Mouse (Mus musculus) testis, adult 2 months (tissue): ENCODE results near the gene Numbl. TPM values are rescaled to one million over a fixed set of nuclear protein-coding genes. Genes with fewer than 3 reads are reported as not detected.
A peak's percentile ranks its signal among the peaks of the same experiment; 100 is the strongest.

Experiments
- H3K27ac ChIP-seq: fragments of 200-500 bp; 2 replicates; pipeline ENCODE4 v1.5.1; 2012; ENCODE audit warnings: low read depth, low read length; ENCODE audit not compliant: control insufficient read depth, insufficient read depth
- H3K27me3 ChIP-seq: fragments of 200-500 bp; 2 replicates; pipeline ENCODE4 v1.6.1; 2012; ENCODE audit warnings: mild to moderate bottlenecking, low read length, moderate library complexity; ENCODE audit not compliant: control insufficient read depth, insufficient read depth
- H3K36me3 ChIP-seq: fragments of 200-500 bp; 2 replicates; pipeline ENCODE4 v1.6.1; 2012; ENCODE audit warnings: mild to moderate bottlenecking, low read length; ENCODE audit not compliant: control insufficient read depth, insufficient read depth
- H3K4me1 ChIP-seq: fragments of 200-500 bp; 2 replicates; pipeline ENCODE4 v1.6.1; 2012; ENCODE audit warnings: low read length; ENCODE audit not compliant: control insufficient read depth, insufficient read depth
- H3K4me3 ChIP-seq: fragments of 200-500 bp; 2 replicates; pipeline ENCODE4 v1.5.1; 2012; ENCODE audit warnings: low read depth, mild to moderate bottlenecking, low read length, moderate library complexity, mixed read lengths; ENCODE audit not compliant: control insufficient read depth
- CTCF ChIP-seq: fragments of 200-500 bp; IDR thresholded peaks from 2 replicates; pipeline ENCODE4 v1.5.1; 2012; ENCODE audit warnings: low read depth, mild to moderate bottlenecking, inconsistent platforms, low read length, moderate library complexity; ENCODE audit not compliant: control insufficient read depth, insufficient read depth, insufficient replicate concordance
- POLR2A ChIP-seq: fragments of 200-500 bp; IDR thresholded peaks from 2 replicates; pipeline ENCODE4 v1.6.1; 2012; ENCODE audit warnings: low read depth, mild to moderate bottlenecking, inconsistent platforms, low read length, moderate library complexity; ENCODE audit not compliant: control insufficient read depth
- polyA plus RNA-seq: library from polyadenylated mRNA; depleted of rRNA; stranded (reverse); fragments of >200 nt; gene quantifications from 2 replicates; pipeline ENCODE4 v1.2.3, GENCODE M21; 2012; rRNA removed

Gene Numbl
- 5.9 and 7.8 TPM in 2 replicates for polyA plus RNA-seq

- Histone ChIP-seq H3K36me3 (no peaks in the 10 kb centered on the region), H3K27ac (peak within 1 kb of the TSS; percentile 88), H3K4me1 (peaks cover 22% of the 10 kb centered on the region), H3K27me3 (no peaks in the 10 kb centered on the region), H3K4me3 (peak within 1 kb of the TSS; percentile 77)
- no peak for TF ChIP-seq POLR2A
- no peak for TF ChIP-seq CTCF
These were observed at the start of gene Numbl for GRCm38 (mm10) chr7:27258205-27258899. Gene Numbl (plus strand): TSS chr7:27258433.

GRCm38 (mm10) chr7:27212626-27213025 is 45.6 kb upstream of the Numbl start:
- Histone ChIP-seq H3K36me3 (peaks cover 5% of the 10 kb centered on the region), H3K4me1 (no peaks in the 10 kb centered on the region)
- no peak for TF ChIP-seq POLR2A
- TF ChIP-seq CTCF: no peak

GRCm38 (mm10) chr7:27218586-27218985 is 39.6 kb upstream of the Numbl start:
- TF ChIP-seq POLR2A (no peak), CTCF (no peak)

More at GRCm38 (mm10) chr7:27212626-27213025, 45.6 kb upstream of the Numbl start:
- Histone ChIP-seq H3K27ac (no peak overlapping the region), H3K4me3 (no peak overlapping the region), H3K27me3 (no peaks in the 10 kb centered on the region)

GRCm38 (mm10) chr7:27219937-27220336 is 38.3 kb upstream of the Numbl start:
- Histone ChIP-seq H3K4me1 (no peaks in the 10 kb centered on the region), H3K4me3 (no peak overlapping the region), H3K27me3 (no peaks in the 10 kb centered on the region), H3K27ac (no peak overlapping the region), H3K36me3 (peaks cover 1% of the 10 kb centered on the region; the same call in 1 of the 2 replicates)
- TF ChIP-seq POLR2A (no peak), CTCF (no peak)

More at GRCm38 (mm10) chr7:27218586-27218985, 39.6 kb upstream of the Numbl start:
- no peak overlapping the region for H3K4me3 ChIP-seq
- H3K36me3 ChIP-seq: peaks cover 5% of the 10 kb centered on the region
- H3K27me3 ChIP-seq: no peaks in the 10 kb centered on the region
- H3K27ac ChIP-seq: no peak overlapping the region
- H3K4me1 ChIP-seq: no peaks in the 10 kb centered on the region

GRCm38 (mm10) chr7:27221939-27222338 is 36.3 kb upstream of the Numbl start:
- TF ChIP-seq CTCF: no peak
- no peak for TF ChIP-seq POLR2A
- Histone ChIP-seq H3K4me1 (peaks cover 3% of the 10 kb centered on the region), H3K4me3 (no peak overlapping the region), H3K27ac (no peak overlapping the region), H3K36me3 (no peaks in the 10 kb centered on the region; the same call in 1 of the 2 replicates), H3K27me3 (no peaks in the 10 kb centered on the region)

GRCm38 (mm10) chr7:27222538-27222937 is 35.7 kb upstream of the Numbl start:
- H3K36me3 ChIP-seq: no peaks in the 10 kb centered on the region; the same call in 1 of the 2 replicates

GRCm38 (mm10) chr7:27224877-27225575 is 33.2 kb upstream of the Numbl start:
- H3K27me3 ChIP-seq: no peaks in the 10 kb centered on the region
- no peak for TF ChIP-seq POLR2A
- TF ChIP-seq CTCF: no peak
- no peak overlapping the region for H3K27ac ChIP-seq
- peaks cover 16% of the 10 kb centered on the region for H3K4me1 ChIP-seq
- H3K4me3 ChIP-seq: no peak overlapping the region
- H3K36me3 ChIP-seq: no peaks in the 10 kb centered on the region

More at GRCm38 (mm10) chr7:27222538-27222937, 35.7 kb upstream of the Numbl start:
- H3K4me3 ChIP-seq: no peak overlapping the region
- no peaks in the 10 kb centered on the region for H3K27me3 ChIP-seq
- H3K4me1 ChIP-seq: peaks cover 9% of the 10 kb centered on the region
- TF ChIP-seq CTCF: no peak
- no peak for TF ChIP-seq POLR2A
- no peak overlapping the region for H3K27ac ChIP-seq
